Mouse (Mus musculus): Measurements from ENCODE around the gene Hectd4.

DNA sequence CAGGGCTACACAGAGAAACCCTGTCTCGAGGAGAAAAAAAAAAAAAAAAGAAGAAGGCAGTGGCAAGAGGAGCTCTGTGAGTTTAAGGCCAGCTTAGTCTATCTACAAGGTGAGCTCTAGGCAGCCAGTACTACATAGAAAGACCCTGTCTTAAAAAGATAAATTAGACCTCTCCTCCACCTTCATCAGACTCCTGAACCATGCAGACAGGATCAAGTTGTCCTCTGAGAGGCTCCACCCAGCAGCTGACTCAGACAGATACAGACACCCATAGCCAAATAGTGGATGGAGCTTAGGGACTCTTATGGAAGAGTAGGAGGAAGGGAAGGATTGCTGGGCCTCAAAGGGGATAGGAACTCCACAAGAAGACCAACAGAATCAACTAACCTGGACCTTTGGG is 25.8 kb upstream of the Hectd4 start:
- TF ChIP-seq CTCF (IDR thresholded peaks at IDR 0.05; ENCODE audit: low read depth, low read length) (no peak), POLR2A (IDR thresholded peaks at IDR 0.05; ENCODE audit: borderline replicate concordance, low read depth, low read length) (no peak)

Measured in bone marrow macrophage, adult 2 months (primary cell).